Mouse (Mus musculus) CH12.LX (cell line): ENCODE measurements at regions not wholly inside any gene's neighbourhood (a gene's known extent, or its start where the extent isn't known, plus 50 kb on each side); places are given as distances from the start of the nearest gene placed in this dataset.

Experiments used
- CHD2 ChIP-seq: IDR thresholded peaks from 2 replicates; pipeline ENCODE4 v1.6.1; 2011; ENCODE audit warnings: low read length, improper control_type of control experiment
- CTCF ChIP-seq, 2 experiments: IDR thresholded peaks in 1 of 2; conservative IDR thresholded peaks in 1 of 2; 2 replicates each; pipeline ENCODE4 v1.5.1; 2011 to 2012; ENCODE audit warnings: low read depth in 2 of 2, low read length in 2 of 2, improper control_type of control experiment in 1 of 2, inconsistent platforms in 1 of 2, mild to moderate bottlenecking in 1 of 2, moderate library complexity in 1 of 2
- E2F4 ChIP-seq: IDR thresholded peaks from 2 replicates; pipeline ENCODE4 v1.6.1; 2011; ENCODE audit warnings: low read depth, low read length, improper control_type of control experiment; ENCODE audit not compliant: insufficient replicate concordance
- JUN ChIP-seq: IDR thresholded peaks from 2 replicates; pipeline ENCODE4 v1.6.1; 2011; ENCODE audit warnings: low read depth, mild to moderate bottlenecking, low read length, improper control_type of control experiment, moderate library complexity; ENCODE audit not compliant: insufficient read depth
- MAX ChIP-seq: IDR thresholded peaks from 2 replicates; pipeline ENCODE4 v1.6.1; 2011; ENCODE audit warnings: low read length, improper control_type of control experiment
- MXI1 ChIP-seq: IDR thresholded peaks from 2 replicates; pipeline ENCODE4 v1.6.1; 2011; ENCODE audit warnings: mild to moderate bottlenecking, low read depth, low read length, improper control_type of control experiment
- POLR2AphosphoS2 ChIP-seq: IDR thresholded peaks from 2 replicates; pipeline ENCODE4 v1.6.1; 2011; ENCODE audit warnings: low read depth, low read length, improper control_type of control experiment

- no peak for TF ChIP-seq MXI1
- no peak for TF ChIP-seq MAX
- no peak for TF ChIP-seq JUN
- TF ChIP-seq E2F4: no peak
- TF ChIP-seq CHD2: no peak
- TF ChIP-seq CTCF (conservative IDR thresholded peaks at IDR 0.05 in 1 of 2, IDR thresholded peaks at IDR 0.05 in 1 of 2; ENCODE audit: low read depth in 2 of 2, low read length in 2 of 2): no peak
- TF ChIP-seq POLR2AphosphoS2: no peak
Observed at GRCm38 (mm10) chr1:126992441-126992840, 161.8 kb upstream of the Nckap5 start.
